ENCODE assay signal across 8 mouse cellular contexts in the genomic region with DNA sequence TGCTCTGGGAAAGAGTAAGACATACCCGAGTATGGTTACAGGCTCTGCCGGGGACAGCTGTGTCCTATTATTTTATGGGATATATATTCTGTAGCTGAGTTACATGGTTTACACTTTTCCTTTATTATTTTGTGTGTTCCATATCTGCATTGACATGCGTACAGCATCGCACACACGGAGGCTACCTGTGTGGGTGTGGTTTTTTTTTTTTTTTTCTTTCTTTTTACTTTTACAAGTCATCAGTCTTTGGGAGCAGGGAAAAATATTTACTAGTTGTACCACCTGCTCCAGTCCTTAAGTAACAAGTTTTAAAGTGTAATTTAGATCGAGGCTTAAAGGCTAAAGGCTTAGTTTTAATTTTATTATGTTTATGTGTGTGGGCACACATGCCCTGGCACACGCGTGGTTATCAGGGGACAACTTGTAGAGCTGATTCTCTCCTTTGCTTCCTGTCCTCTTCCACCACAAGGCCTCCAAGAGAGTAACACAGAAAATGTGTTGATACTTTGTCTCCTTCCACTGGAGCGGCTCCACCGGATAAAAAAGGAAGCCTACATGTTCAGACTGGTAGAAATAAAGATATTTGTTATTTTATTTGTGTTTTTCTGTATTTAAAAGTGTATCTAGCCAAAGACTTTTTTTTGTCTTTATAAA. TPM values are rescaled to one million over a fixed set of nuclear protein-coding genes. Genes with fewer than 3 reads are reported as not detected.
DNase-seq lines count a peak whose midpoint lies in the region; ATAC-seq and TF ChIP-seq lines count a peak whose summit lies in the region.

No protein-coding gene starts in this region.

- peaks cover 23% of the 10 kb centered on the region for H3K4me1 ChIP-seq in erythroblast, embryonic 14.5 days (ENCODE audit: control insufficient read depth)
- peaks cover 17% of the 10 kb centered on the region for H3K4me1 ChIP-seq in limb, embryonic 14.5 days (ENCODE audit: control insufficient read depth, insufficient read depth, low read length)
- H3K4me1 ChIP-seq in neural tube, embryonic 14.5 days (ENCODE audit: control insufficient read depth, insufficient read depth, low read length) = no peaks in the 10 kb centered on the region

- H3K9ac ChIP-seq in limb, embryonic 14.5 days (ENCODE audit: low read depth, low read length, severe bottlenecking) = peak overlapping the region; percentile 92
- peak overlapping the region; percentile 70; the same call in 1 of the 2 replicates for H3K9ac ChIP-seq in neural tube, embryonic 14.5 days (replicated peaks; ENCODE audit: low read depth, low read length)

- no peak for TF ChIP-seq POLR2A in limb, embryonic 14.5 days (IDR thresholded peaks at IDR 0.05; ENCODE audit: borderline replicate concordance, extremely low read depth, insufficient read depth, insufficient read length)

- peak overlapping the region; percentile 82 for H3K4me3 ChIP-seq in erythroblast, embryonic 14.5 days (replicated peaks)
- H3K4me3 ChIP-seq in limb, embryonic 14.5 days (replicated peaks; ENCODE audit: low read length) = peak overlapping the region; percentile 64
- H3K4me3 ChIP-seq in neural tube, embryonic 14.5 days (ENCODE audit: low read depth, low read length) = peak overlapping the region; percentile 52

- 28% methylated on average over 10 of the region's 10 CpGs for WGBS in limb, embryonic 14.5 days
- 55% methylated on average over 10 of the region's 10 CpGs for WGBS in neural tube, embryonic 14.5 days

- no peaks in the 10 kb centered on the region for H3K27me3 ChIP-seq in erythroblast, embryonic 14.5 days (ENCODE audit: control insufficient read depth)
- H3K27me3 ChIP-seq in limb, embryonic 14.5 days (ENCODE audit: control insufficient read depth, insufficient read depth, low read length) = no peaks in the 10 kb centered on the region
- no peaks in the 10 kb centered on the region for H3K27me3 ChIP-seq in neural tube, embryonic 14.5 days (ENCODE audit: control insufficient read depth, insufficient read depth, low read length)

- DNase-seq in embryo, embryonic 10 days (ENCODE audit: low spot score) = peak; percentile 32
- no peak for DNase-seq in embryo, embryonic 9.5 days (ENCODE audit: extremely low spot score)
- peak; percentile 64 for DNase-seq in CD4-positive helper T cell, adult 2 months (ENCODE audit: low read depth, low spot score)
- no peak for DNase-seq in limb, embryonic 14.5 days (ENCODE audit: low spot score)
- no peak for DNase-seq in Muller cell, postnatal 12 days (ENCODE audit: inconsistent ontology term)
- no peak for DNase-seq in right cerebral cortex, postnatal 10 days (ENCODE audit: low spot score in 2 of 2)

- peak overlapping the region; percentile 77 for H3K4me2 ChIP-seq in limb, embryonic 14.5 days (replicated peaks; ENCODE audit: low read depth, low read length, severe bottlenecking)
- peak overlapping the region; percentile 66 for H3K4me2 ChIP-seq in neural tube, embryonic 14.5 days (ENCODE audit: low read depth, low read length)

- H3K9me3 ChIP-seq in erythroblast, embryonic 14.5 days (ENCODE audit: control insufficient read depth, low read length) = peaks cover 3% of the 10 kb centered on the region; the same call in 1 of the 2 replicates
- H3K9me3 ChIP-seq in limb, embryonic 14.5 days (ENCODE audit: control insufficient read depth, low read length) = no peaks in the 10 kb centered on the region
- no peaks in the 10 kb centered on the region for H3K9me3 ChIP-seq in neural tube, embryonic 14.5 days (ENCODE audit: control insufficient read depth, low read length)

- 0 out of 2 replicates have a peak, but pooled peaks have one; percentile 6 for ATAC-seq in limb, embryonic 14.5 days (ENCODE audit: low FRiP score, low read depth)
- ATAC-seq in neural tube, embryonic 14.5 days (ENCODE audit: low read depth) = peak; percentile 42; the same call in 1 of the 2 replicates

- H3K36me3 ChIP-seq in erythroblast, embryonic 14.5 days (ENCODE audit: control insufficient read depth) = peaks cover 4% of the 10 kb centered on the region; the same call in 1 of the 2 replicates
- peaks cover 10% of the 10 kb centered on the region for H3K36me3 ChIP-seq in limb, embryonic 14.5 days (ENCODE audit: control insufficient read depth, insufficient read depth, low read length)
- H3K36me3 ChIP-seq in neural tube, embryonic 14.5 days (ENCODE audit: control insufficient read depth, insufficient read depth, low read length) = no peaks in the 10 kb centered on the region

- peak overlapping the region; percentile 99 for H3K27ac ChIP-seq in limb, embryonic 14.5 days (replicated peaks; ENCODE audit: low read depth, low read length)
- H3K27ac ChIP-seq in neural tube, embryonic 14.5 days (ENCODE audit: low read depth, low read length) = no peak overlapping the region; the same call in 1 of the 2 replicates

RNA-seq across cellular contexts. Expression of a gene that starts 0.5 kb away (rescaled TPM):
- 0.03 and 0.04 TPM in 2 replicates for polyA plus RNA-seq in erythroblast, embryonic 14.5 days (2012)
- 28.9 and 30.9 TPM in 2 replicates for polyA plus RNA-seq in limb, embryonic 14.5 days (2012; rRNA removed)
- polyA plus RNA-seq in limb, embryonic 14.5 days (2014; fragmentation: Nextera tagmentation; extraction: Ambion mirVana) = 34.1 and 37.2 TPM in 2 replicates
- 16.3 and 17.7 TPM in 2 replicates for polyA plus RNA-seq in neural tube, embryonic 14.5 days (2014; fragmentation: Nextera tagmentation; extraction: Ambion mirVana)

RNA-seq across cellular contexts. Expression of a gene that starts 15.0 kb away (rescaled TPM):
- polyA plus RNA-seq in erythroblast, embryonic 14.5 days (2012) = not detected in 2 replicates
- polyA plus RNA-seq in limb, embryonic 14.5 days (2012; rRNA removed) = not detected in 2 replicates
- polyA plus RNA-seq in limb, embryonic 14.5 days (2014; fragmentation: Nextera tagmentation; extraction: Ambion mirVana) = 0.12 TPM in 1 of 2 replicates, not detected in the other
- polyA plus RNA-seq in neural tube, embryonic 14.5 days (2014; fragmentation: Nextera tagmentation; extraction: Ambion mirVana) = 0.11 TPM in 1 of 2 replicates, not detected in the other

Comparison
In these comparisons a context has a peak if more than half of its experiments do, and no peak if none do; other contexts are left out.
1. DNase-seq: peak in embryo, embryonic 10 days (single experiment) and CD4-positive helper T cell, adult 2 months (single experiment); none in embryo, embryonic 9.5 days (single experiment), limb, embryonic 14.5 days (single experiment), Muller cell, postnatal 12 days (single experiment) and right cerebral cortex, postnatal 10 days (0 of 2).
2. RNA of a gene that starts 0.5 kb away (polyA plus RNA-seq): 28.9 to 37.2 TPM in limb, embryonic 14.5 days and 16.3 to 17.7 TPM in neural tube, embryonic 14.5 days; 0.03 to 0.04 TPM in erythroblast, embryonic 14.5 days; every median in the first group is over 10 times any median in the second.
3. Peak in every context shown above with its lines, with median percentiles within 50 percentile points of each other: H3K4me3 ChIP-seq.